Mouse (Mus musculus) left cerebral cortex, postnatal 10 days (tissue): ENCODE results near the gene Filip1. TPM values are rescaled to one million over a fixed set of nuclear protein-coding genes. Genes with fewer than 3 reads are reported as not detected.

Experiments
- DNase-seq, 2 experiments: peaks; one replicate each; pipeline ENCODE4 v3.0.0; 2021 to 2022; ENCODE audit warnings: low spot score in 2 of 2, mixed read lengths in 1 of 2; ENCODE audit errors: extremely low spot score in 1 of 2
- intact Hi-C: fragments of 180-260 bp; cut with DNase I; formaldehyde crosslinking; loops from one replicate; pipeline ENCODE4 v1.15.1; 2025
- total RNA-seq, 2 experiments: library from RNA; stranded (reverse); gene quantifications; 2 replicates each; pipeline ENCODE4 v1.2.3; 2021

Gene Filip1
- total RNA-seq, 2 experiments from 2014 or later = 27.3 to 30.0 TPM

DNA sequence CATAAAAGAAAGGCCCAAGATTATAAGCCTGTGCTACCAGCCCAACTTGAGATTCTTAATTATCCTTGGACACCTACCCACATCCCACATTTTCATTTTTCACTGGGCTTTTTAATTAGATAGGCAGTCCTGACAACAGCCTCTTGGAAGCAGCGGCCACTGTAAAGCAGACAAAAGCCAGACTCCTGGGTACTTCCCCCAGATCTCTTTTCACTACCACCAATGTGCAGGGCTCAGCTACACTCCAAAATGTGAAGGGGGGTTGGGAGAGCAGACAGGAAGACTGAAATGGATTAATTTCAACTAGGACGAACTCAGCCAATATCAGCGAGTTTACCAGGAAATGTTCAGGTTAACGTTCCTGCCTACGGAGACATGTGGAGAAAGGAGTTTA is 92.1 kb downstream of the Filip1 start:
- no peak for DNase-seq
- intact Hi-C loops = no loop called here

DNA sequence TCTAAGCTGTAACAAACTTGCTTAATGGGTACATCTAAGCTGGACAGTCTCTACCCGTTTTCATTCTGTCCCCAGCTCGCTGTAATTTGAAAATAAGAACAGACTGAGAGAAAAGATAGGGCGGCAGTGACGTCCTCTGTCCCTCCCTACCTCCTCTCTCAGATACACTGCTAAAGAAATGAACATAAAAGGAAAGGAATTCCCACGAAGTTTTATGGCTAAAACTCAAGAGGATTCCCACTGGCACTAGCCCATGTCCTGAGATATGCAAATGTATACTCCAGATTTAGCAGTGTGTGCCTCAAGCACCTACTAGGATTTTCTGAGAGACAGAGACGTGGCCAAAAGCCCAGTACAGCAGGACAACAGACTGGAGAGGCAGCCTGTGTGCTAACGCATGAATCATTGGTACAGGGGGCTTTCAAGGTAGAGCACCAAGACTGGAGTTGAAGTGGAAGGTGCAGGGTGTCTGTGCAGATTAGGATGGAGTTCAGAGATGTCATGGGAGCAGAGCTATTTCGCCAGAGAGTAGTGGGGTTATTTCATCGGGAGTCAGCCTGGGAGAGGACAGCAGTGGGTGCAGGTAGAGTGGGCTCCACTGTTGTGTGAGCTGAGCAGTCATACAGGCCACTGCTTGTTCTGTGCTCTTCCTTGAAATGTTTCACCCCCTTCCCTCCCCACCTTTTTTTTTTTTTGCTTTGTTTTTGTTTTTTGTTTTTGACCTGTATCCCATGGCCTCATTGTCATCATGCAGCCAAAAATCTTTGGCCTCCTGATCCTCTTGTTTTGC is 92.7 kb downstream of the Filip1 start:
- DNase-seq = no peak
- intact Hi-C loops = no loop called here

DNA sequence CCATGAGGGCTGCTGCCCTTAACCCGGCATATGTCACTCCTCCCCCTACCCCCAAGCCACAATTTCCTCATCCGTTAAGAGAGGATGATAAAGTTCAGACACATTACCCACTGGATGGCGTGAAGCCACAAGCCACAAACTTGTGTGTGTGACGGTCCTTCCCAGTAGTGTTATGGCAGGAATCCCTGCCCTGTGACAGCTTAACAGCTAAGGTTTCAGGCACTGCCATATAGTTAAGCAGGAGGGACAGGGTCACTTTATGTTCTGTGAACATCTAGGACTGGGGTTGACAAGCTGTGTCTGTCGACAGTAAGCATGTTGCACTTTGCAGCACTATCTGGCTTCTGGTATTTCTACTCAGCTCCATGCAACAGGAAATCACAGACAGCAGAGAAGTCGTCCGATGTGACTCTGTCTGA is 93.3 kb downstream of the Filip1 start:
- DNase-seq = no peak
- intact Hi-C loops = no loop called here

DNA sequence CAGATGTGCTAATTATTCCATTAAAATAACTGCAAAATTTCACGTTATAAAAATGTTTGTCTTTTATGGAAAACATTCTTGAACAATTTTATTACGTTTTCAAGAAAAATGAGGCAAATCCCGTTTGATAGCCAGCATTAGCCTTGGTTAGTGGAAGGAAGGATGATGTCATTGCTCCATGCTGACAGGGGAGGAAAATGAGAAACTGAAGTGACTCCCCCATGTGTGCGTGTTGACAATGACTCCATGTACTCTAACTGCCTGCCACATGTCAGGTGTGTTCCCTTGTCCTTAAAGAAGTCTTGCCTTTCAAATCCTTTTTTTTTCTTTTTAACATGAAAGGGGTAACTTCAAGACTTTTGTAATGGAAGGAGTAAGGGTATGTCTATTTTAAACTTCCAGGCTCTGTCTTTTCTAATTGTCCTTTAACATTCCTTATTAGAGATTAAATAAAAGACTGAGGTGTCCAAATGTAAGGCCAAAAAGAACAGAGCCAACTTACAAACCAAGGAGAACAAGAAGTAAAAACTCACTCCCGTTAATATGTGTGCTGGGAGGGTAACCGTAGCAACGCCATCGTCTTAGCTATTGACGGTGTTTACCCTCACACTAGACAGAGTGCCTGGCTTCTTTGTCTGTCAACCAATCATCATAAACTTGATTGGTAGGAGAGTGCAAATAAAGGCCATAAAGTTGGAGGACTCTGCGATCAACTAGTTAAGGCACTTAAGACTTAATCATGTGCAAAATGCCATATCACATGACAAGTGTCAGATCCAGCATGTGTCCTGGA is 94.1 kb downstream of the Filip1 start:
- DNase-seq = no peak
- intact Hi-C loops = no loop called here

DNA sequence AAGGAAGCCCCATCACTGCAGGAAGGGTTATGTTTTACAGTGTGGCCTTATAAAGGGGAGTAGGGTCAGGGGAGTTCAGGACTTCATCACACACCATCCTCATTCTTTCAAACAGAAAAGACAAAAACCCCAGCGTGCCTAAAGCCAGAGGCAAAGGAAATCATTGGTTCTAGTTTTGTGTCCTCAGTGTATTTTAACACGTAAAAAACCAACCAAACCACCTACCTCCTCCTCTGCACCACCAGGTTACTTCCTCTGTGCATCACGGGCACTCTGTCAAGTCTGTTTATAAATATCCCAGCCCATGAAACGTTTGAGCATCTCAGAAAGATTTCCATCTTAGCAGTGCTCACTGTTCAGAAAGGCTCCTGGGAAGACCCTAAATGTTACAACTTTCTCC is 98.4 kb downstream of the Filip1 start:
- DNase-seq = no peak
- intact Hi-C loops = no loop called here

DNA sequence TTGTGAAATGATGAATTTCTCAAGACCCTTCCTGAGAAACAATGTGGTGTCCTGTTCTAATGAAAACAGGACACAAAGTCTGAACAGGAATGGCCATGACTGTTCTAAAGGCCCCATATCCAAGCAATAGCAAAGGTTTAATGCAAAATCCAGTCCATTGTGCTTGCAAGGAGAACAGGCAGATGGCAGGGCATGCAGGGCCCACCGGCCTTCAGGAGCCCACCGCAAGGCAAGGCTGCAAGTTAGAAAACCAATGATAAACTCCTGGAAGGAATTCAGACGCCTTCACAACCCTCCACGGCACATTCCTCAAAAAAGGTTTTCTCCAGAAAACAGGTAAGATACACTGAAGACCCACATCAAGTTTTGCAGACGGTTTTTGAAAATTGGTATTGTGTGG is 99.7 kb downstream of the Filip1 start:
- DNase-seq = no peak
- intact Hi-C loops = no loop called here

DNA sequence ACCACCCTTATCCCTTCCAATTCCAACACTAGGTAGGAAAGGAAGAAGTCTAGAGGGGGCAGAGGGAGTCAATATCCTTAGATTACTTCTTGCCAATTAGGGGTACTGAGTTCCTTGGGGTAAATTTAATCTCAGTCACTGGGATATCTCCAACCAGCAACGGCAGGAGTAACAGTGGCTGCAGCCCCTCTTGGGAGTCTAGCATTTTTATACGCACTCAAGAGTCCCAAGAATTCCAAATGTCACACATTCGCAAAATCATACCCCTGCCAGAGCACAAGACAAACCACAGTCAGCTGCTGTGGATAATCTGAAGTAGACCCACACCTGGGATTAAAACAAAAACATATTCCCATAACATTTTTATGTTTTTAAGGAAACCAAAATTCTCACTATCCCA is 102.5 kb downstream of the Filip1 start:
- intact Hi-C loops = no loop called here
- no peak for DNase-seq

DNA sequence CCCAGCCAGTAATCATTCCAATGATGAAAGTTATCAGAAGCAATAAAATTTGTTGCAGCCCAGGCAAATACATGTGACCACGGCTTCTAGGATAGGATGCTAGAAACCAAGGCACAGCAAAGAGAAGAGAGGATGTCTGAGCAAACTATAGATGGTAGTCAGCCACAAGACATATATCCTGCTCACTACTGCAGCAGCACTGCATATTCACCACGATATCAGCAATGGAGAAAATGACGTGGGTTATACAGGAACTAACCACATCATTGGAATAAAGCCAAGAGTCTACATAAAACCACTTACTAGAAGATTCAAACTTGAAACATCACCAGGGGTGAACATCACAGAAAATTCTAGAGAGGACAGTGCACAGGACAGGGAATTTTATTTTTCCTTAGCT is 113.8 kb downstream of the Filip1 start:
- intact Hi-C loops = no loop called here
- DNase-seq = no peak

DNA sequence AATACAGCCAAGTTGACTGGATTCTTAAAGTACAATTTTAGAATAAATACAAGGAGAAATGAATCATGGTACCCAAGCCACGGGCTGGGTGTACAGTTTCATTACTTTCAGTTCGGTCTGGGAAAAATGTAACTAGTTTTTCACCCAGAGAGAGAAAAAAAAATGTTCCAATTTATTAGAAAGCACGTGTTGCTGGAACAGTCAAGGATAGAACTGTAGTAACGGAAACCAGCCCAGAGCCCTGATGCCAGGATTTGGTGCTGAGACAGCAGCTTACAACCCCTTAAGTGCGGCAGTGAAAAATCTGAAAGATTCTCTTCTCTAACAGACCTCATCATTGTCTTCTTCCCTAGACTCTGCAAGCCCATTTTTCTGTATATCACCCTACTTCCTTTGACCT is 118.0 kb downstream of the Filip1 start:
- no peak for DNase-seq
- intact Hi-C loops = no loop called here

DNA sequence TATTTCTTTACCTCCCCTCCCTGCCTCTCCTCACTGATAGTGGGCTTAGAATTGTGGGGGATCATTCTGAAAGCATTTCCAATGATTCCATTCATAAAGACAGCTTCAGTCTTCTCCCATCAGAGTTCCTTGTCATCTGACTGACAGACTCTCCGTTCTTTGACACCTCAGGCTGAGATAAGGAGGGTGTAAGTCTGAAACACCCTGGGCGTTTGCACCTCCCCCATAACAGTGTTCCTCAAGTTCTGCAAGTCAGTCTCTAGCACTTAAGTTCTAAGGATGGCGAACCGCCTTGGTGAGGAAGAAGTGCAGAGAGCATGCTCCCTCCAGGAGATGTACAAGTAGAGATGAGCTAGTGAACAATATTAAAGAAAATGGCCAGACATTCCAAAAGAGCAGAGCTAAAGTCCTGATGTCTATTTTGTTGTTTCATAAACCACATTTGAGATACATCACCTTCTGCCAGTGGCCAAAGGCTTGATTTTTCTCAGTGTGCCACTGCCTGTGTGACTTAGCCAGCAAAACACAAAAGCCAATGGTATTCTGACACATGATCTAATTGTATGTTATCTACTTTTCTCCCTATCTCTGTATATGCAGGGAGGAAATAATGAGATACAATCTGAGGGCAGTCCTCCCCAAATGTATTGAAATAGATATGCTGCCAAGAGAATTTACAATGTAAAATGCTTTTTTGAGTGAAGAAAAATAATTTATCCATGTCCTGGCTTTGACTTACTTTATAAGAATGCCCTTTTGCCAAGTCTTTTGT is 118.6 kb downstream of the Filip1 start:
- no peak for DNase-seq
- intact Hi-C loops = no loop called here

DNA sequence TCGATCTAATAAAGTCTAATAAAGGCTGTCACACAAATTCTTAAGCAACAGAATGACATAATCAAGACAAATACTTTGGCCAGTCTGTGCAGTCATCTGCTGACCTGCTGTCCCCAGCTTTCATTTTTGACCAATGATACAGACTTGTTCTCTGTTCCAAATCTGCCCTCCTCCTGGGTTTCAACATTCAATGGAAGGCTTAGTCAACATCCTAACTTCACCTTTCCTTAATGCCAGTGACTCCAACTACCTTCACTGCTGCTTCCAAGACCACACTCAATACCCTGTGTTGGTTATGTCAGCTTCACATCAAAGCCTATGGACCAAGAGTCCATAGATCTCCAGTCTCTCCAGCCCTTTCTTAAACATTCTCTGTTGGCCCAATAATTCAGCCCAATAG is 120.5 kb downstream of the Filip1 start:
- intact Hi-C loops = no loop called here
- no peak for DNase-seq

DNA sequence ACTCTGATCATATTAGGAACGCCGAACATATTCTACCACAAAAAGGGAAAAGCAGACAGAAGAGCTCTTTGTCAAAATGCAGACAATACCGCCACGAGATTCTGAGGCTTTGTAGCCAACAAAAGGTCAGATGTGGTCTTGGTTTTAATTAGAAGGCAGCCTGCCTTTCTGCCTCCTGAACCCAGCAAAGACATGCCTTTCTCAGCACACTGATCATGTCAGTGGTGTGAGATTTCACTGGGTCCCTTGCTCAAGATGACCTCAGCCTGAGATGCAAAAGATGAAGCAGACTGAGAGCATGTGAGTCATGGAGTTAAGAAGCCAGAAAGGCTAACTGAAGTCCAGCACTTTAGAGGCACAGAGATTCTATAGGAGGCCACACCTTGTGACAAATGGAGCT is 122.2 kb downstream of the Filip1 start:
- intact Hi-C loops = no loop called here

DNA sequence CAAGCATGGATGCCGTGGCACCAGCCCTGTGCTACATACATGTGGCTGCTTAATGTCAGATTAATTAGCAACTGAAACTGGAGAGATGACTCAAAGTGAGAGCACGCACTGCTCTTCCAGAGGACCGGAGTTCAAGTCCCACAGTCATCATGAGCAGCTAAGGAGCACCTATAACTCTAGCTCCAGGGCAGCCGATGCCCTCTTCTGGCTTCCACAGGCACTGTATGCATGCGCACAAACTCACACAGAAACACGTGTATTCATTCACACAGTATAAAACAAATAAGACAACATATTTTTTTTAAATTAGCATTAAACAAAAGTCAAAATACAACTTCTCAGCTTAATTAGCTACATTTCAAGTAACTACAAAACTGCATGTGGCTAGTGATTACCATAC is 123.5 kb downstream of the Filip1 start:
- no peak for DNase-seq
- intact Hi-C loops = no loop called here

More for the DNA sequence above, 122.2 kb downstream of the Filip1 start:
- DNase-seq = no peak

DNA sequence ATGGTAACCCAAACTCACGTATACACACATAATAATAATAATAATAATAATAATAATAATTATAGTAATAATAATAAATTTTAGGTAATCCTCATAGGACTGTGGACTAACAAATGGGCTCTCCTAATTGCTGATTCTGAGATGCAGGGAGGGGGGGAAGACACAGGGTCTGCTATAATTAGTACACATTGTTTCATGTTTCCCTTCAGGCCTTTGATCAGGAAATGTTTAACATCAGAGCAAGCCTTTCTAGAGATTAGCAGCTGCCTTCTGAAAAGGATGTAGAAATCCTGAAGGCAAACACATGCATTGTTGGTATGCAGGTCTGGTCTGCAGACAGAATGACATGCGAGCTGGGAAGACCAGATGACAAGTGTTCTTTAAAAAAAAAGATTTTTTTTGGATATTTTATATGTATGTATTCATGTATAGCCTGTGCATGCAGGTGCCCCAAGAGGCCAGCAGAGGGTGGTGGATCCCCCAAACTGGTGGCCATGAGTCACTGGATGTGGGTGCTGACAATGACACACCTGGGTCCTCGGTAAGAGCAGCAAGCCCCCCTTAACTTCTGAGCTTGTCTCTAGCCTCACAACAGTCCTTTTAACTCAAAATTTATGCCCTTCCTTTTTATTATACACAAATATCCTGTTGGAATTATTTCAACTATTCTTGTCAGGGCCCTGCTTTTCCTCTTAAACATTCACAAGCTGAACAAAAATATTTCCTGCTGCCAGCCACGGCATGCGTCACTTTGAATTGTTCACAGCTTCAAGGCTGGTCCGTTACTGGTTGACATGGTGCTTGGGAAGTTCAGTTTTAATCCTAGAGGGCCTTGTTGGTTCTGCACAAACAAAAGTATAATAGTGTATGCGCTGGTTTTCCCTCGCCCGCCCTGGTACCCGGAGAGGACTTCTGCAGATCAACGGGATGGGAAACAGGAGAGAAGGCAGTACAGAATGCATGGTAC is 127.1 kb downstream of the Filip1 start:
- intact Hi-C loops = no loop called here
- DNase-seq = peak in 1 of 2 experiments; percentile 39

DNA sequence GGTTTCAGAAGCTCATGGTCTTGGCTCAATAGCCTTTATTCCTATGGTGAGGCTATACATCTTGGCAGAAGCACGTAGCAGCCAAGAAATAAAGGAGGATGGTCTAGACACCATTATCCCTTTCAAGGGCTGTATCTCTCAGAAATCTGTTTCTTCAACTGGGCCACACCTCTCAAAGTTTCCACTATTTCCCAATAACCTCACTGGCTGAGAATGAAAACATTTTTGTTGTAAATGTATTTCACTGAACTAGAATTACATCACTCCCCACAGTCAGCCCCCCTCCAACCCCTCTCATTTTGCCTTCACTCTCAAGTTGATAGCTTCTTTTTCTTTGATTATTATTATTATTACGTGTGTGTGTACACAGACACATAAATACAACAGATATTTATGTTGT is 129.5 kb downstream of the Filip1 start:
- intact Hi-C loops = no loop called here
- no peak for DNase-seq

DNA sequence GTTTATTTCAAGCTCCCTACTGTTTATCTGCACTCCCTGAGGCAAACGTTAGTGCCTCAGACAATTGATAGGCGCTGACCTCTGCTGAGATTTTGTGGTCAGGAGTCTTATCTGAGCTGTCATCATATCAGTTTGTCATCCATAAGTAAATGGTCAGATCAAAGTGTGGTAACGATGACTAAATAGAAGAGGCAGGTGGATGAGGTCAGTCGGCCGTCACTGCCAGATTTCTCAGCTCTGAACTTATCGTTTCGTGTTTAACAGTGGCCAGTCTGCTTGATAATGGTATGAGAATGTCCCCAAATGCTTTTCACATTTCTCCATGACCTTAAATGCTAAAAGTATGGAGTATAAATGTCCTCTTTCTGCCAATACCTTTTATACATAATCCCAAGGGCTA is 132.6 kb downstream of the Filip1 start:
- intact Hi-C loops = no loop called here
- no peak for DNase-seq

DNA sequence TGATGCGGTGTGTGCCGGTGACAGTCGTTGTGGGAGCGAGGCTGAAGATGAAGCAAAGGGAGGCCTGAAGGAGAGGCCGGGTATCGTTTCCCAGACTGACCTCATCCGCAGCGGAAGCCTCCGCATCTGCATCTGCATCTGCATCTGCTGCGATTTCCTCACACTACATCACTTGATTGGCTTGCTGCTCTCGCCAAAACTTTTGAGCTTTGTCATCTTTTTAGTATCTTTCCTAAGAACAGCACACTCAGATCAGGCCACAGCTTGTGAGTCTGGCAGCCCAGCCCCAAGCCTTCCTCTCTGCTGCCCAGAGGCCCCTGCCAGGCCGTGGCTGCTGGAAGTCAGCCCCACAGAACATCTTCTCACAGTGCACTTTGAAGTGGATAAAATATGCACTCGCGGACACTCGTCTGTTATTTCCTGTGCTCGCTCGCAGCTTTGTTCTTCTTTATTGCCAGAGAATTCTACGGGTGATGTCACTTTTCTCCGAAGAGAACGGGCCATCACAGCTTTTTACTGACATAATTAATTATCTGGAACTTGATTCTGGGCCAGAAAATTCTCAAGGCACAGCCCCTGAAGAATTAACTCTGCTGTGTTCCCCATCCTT is 137.0 kb downstream of the Filip1 start:
- intact Hi-C loops = no loop called here
- DNase-seq = peak in 1 of 2 experiments; percentile 34

DNA sequence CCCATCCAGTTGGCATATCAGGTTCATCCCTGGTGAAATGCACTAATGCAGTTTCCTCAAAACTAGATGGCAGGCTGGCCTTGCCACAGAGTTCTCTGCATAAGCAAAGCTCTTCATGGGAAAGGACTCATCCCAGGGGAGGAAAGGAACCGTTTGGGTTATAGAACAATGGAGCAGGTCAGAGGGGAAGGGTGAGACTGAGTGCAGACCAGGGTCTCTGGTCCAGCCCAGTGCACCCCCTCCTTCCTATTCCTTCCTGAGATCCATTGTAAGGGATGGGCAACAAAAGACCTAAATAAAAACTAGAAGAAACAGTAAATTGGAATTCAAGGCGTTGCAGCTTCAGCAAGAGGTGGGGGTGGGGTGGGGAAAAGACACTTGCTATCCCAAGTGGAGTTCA is 140.1 kb downstream of the Filip1 start:
- intact Hi-C loops = no loop called here
- no peak for DNase-seq
